Mouse (Mus musculus): ENCODE results near the gene Jak1. TPM values are rescaled to one million over a fixed set of nuclear protein-coding genes. Genes with fewer than 3 reads are reported as not detected.

Jak1 gene
- polyA plus RNA-seq (2012; ENCODE audit: insufficient read depth, insufficient read length, missing spikeins), result 108 and 127 TPM in 2 replicates

- TF ChIP-seq POLR2A (IDR thresholded peaks at IDR 0.05; ENCODE audit: borderline replicate concordance, low read depth, low read length) (peak; percentile 88; the same call in 1 of the 2 replicates), CTCF (IDR thresholded peaks at IDR 0.05; ENCODE audit: low read depth, low read length) (no peak)
- H3K4me1 ChIP-seq (ENCODE audit: control insufficient read depth, insufficient read depth, low read length), result peaks cover 29% of the 10 kb centered on the region
- peak within 1 kb of the TSS; percentile 98 for H3K4me3 ChIP-seq (ENCODE audit: insufficient read depth, low read length)
- H3K27ac ChIP-seq (ENCODE audit: insufficient read depth, low read depth, low read length), result peak within 1 kb of the TSS; percentile 77
Observed at GRCm38 (mm10) chr4:101264741-101265513, at the start of gene Jak1. Gene Jak1 (minus strand): TSS chr4:101265282.

GRCm38 (mm10) chr4:101312055-101312454 lies 47.0 kb upstream of the Jak1 start:
- TF ChIP-seq CTCF (IDR thresholded peaks at IDR 0.05; ENCODE audit: low read depth, low read length) (no peak), POLR2A (IDR thresholded peaks at IDR 0.05; ENCODE audit: borderline replicate concordance, low read depth, low read length) (no peak)
- Histone ChIP-seq H3K4me3 (ENCODE audit: insufficient read depth, low read length) (no peak overlapping the region), H3K27ac (ENCODE audit: insufficient read depth, low read depth, low read length) (no peak overlapping the region), H3K4me1 (ENCODE audit: control insufficient read depth, insufficient read depth, low read length) (peaks cover 7% of the 10 kb centered on the region; the same call in 1 of the 2 replicates)

DNA sequence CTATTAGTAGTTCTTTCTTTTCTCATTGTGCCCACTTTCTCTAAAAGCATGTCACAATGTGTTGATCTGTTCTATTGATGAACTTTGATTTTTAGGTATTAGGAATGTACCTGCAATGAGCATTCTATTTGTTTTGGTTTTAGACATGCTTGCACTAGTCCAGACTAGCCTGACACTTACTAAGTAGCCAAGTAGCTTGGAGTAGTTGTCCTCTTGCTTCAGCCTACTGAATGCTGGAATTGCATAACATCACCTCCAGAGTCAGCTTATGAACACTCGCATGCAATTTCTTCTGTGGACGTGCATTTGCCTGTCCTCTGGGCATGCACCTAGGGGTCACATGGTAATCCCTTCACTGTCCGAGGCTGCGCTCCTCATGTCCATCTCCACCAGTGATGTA lies 43.1 kb upstream of the Jak1 start:
- no peak overlapping the region for H3K4me3 ChIP-seq (ENCODE audit: insufficient read depth, low read length)
- TF ChIP-seq CTCF (IDR thresholded peaks at IDR 0.05; ENCODE audit: low read depth, low read length) (no peak), POLR2A (IDR thresholded peaks at IDR 0.05; ENCODE audit: borderline replicate concordance, low read depth, low read length) (no peak)
- peaks cover 7% of the 10 kb centered on the region; the same call in 1 of the 2 replicates for H3K4me1 ChIP-seq (ENCODE audit: control insufficient read depth, insufficient read depth, low read length)
- no peak overlapping the region for H3K27ac ChIP-seq (ENCODE audit: insufficient read depth, low read depth, low read length)

DNA sequence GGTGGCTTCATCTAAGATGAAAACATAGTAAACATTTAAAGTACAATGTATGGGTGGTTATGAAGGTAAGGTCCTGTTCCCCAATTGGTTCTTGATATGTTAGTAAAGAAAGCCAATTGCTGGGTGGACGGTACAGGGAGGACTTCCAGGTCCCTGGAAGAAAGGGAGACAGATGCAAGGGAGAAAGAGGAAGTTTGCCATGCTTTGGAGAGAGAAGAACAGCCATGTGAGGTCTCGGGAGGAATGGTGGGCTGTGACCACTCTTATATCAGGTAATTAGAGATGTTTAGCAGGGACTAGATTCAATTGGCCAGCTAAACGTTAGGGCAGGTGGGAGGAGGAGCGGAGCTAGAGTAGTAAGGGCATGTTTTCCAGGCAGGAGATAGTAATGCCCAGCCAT lies 42.2 kb upstream of the Jak1 start:
- no peak for TF ChIP-seq POLR2A (IDR thresholded peaks at IDR 0.05; ENCODE audit: borderline replicate concordance, low read depth, low read length)
- TF ChIP-seq CTCF (IDR thresholded peaks at IDR 0.05; ENCODE audit: low read depth, low read length), result no peak
- Histone ChIP-seq H3K4me3 (ENCODE audit: insufficient read depth, low read length) (no peak overlapping the region), H3K4me1 (ENCODE audit: control insufficient read depth, insufficient read depth, low read length) (peaks cover 4% of the 10 kb centered on the region; the same call in 1 of the 2 replicates), H3K27ac (ENCODE audit: insufficient read depth, low read depth, low read length) (no peak overlapping the region)

- Histone ChIP-seq H3K27ac (ENCODE audit: insufficient read depth, low read depth, low read length) (no peak overlapping the region), H3K4me1 (ENCODE audit: control insufficient read depth, insufficient read depth, low read length) (peaks cover 8% of the 10 kb centered on the region), H3K4me3 (ENCODE audit: insufficient read depth, low read length) (no peak overlapping the region)
- TF ChIP-seq POLR2A (IDR thresholded peaks at IDR 0.05; ENCODE audit: borderline replicate concordance, low read depth, low read length) (no peak), CTCF (IDR thresholded peaks at IDR 0.05; ENCODE audit: low read depth, low read length) (no peak)
Observed at GRCm38 (mm10) chr4:101306132-101306915, 41.2 kb upstream of the Jak1 start.

GRCm38 (mm10) chr4:101305126-101305525 lies 40.0 kb upstream of the Jak1 start:
- Histone ChIP-seq H3K4me1 (ENCODE audit: control insufficient read depth, insufficient read depth, low read length) (peaks cover 10% of the 10 kb centered on the region), H3K27ac (ENCODE audit: insufficient read depth, low read depth, low read length) (no peak overlapping the region), H3K4me3 (ENCODE audit: insufficient read depth, low read length) (no peak overlapping the region)
- TF ChIP-seq CTCF (IDR thresholded peaks at IDR 0.05; ENCODE audit: low read depth, low read length), result no peak

DNA sequence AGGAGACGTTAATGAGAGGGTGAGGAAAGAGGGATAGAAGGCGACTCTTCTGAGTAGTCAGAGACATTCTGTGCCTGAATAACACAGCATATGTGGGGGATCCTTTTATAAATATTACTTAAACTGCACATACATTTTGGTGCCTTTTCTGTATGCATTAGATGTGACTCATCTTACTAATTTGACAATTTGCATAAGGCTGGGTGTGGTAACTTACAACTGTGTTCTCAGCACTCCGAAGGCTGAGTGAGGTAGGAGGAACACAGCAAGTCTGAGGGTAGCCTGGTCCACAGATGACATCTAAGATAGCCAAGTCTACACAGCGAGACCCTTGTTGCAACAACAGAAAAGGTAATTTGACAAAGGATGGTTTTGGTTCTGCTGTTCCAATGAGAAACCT lies 39.0 kb upstream of the Jak1 start:
- Histone ChIP-seq H3K4me3 (ENCODE audit: insufficient read depth, low read length) (no peak overlapping the region), H3K27ac (ENCODE audit: insufficient read depth, low read depth, low read length) (no peak overlapping the region), H3K4me1 (ENCODE audit: control insufficient read depth, insufficient read depth, low read length) (peaks cover 13% of the 10 kb centered on the region)
- TF ChIP-seq CTCF (IDR thresholded peaks at IDR 0.05; ENCODE audit: low read depth, low read length), result no peak
- TF ChIP-seq POLR2A (IDR thresholded peaks at IDR 0.05; ENCODE audit: borderline replicate concordance, low read depth, low read length), result no peak

DNA sequence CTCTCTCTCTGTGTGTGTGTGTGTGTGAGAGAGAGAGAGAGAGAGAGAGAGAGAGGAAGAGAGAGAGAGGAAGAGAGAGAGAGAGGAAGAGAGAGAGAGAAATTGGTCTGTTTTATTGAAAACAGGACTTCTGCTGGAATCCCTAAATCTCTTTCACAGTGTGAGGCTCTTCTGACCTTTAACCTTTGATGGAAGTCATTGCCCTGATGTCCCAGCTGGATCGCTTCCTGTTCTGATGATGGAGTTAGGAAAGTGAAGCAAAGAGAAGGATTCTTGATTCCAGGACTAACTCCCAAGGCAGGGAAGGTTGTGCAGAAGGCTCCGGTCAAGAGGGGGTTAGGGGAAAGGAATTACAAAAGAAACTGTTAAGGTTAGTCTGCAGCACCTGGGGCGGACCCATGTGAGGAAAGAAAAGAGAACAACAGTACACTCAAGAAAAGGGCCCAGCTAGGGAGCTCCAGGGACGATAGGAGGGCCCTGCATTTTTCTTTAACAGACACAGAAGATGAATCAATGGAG lies 35.4 kb upstream of the Jak1 start:
- peaks cover 38% of the 10 kb centered on the region for H3K4me1 ChIP-seq (ENCODE audit: control insufficient read depth, insufficient read depth, low read length)
- H3K4me3 ChIP-seq (ENCODE audit: insufficient read depth, low read length), result no peak overlapping the region
- no peak overlapping the region for H3K27ac ChIP-seq (ENCODE audit: insufficient read depth, low read depth, low read length)
- TF ChIP-seq CTCF (IDR thresholded peaks at IDR 0.05; ENCODE audit: low read depth, low read length), result no peak

GRCm38 (mm10) chr4:101298311-101298990 lies 33.4 kb upstream of the Jak1 start:
- TF ChIP-seq POLR2A (IDR thresholded peaks at IDR 0.05; ENCODE audit: borderline replicate concordance, low read depth, low read length) (no peak), CTCF (IDR thresholded peaks at IDR 0.05; ENCODE audit: low read depth, low read length) (no peak)

More at GRCm38 (mm10) chr4:101298311-101298990, 33.4 kb upstream of the Jak1 start:
- Histone ChIP-seq H3K4me1 (ENCODE audit: control insufficient read depth, insufficient read depth, low read length) (peaks cover 50% of the 10 kb centered on the region), H3K27ac (ENCODE audit: insufficient read depth, low read depth, low read length) (peak overlapping the region; percentile 28), H3K4me3 (ENCODE audit: insufficient read depth, low read length) (no peak overlapping the region)

All from bone marrow macrophage, adult 2 months (primary cell).